Mouse (Mus musculus): Measurements from ENCODE around the gene Gm960. TPM values are rescaled to one million over a fixed set of nuclear protein-coding genes. Genes with fewer than 3 reads are reported as not detected.

Gene Gm960
- polyA plus RNA-seq, 1 experiment, result not detected

DNA sequence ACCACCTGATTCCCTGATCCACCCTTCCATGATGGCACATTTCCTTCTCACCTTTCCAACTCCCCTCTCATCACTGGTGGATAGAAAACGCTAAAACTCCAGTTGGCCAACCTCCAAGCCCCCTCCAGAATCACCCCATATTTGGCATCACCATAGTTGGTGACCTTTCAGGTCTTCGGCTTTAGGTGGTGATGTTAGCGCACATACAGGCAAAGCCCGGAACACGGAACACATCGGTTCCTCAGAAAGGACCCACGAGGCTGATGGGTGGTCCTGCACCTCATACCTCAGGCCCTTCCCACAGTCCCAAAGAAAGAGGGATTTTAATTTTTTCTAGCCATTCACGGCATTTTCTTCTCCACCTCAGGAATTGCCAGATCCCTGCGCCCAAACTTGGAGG is 747 bp downstream of the Gm960 start:
- H3K27ac ChIP-seq (ENCODE audit: insufficient read depth, low read depth, low read length), result no peak overlapping the region
- peaks cover 11% of the 10 kb centered on the region for H3K4me1 ChIP-seq (ENCODE audit: control insufficient read depth, insufficient read depth, low read length)
- TF ChIP-seq POLR2A (IDR thresholded peaks at IDR 0.05; ENCODE audit: borderline replicate concordance, low read depth, low read length) (no peak), CTCF (IDR thresholded peaks at IDR 0.05; ENCODE audit: low read depth, low read length) (no peak)
- peak overlapping the region; percentile 53 for H3K4me3 ChIP-seq (ENCODE audit: insufficient read depth, low read length)

- peaks cover 11% of the 10 kb centered on the region for H3K4me1 ChIP-seq (ENCODE audit: control insufficient read depth, insufficient read depth, low read length)
- H3K27ac ChIP-seq (ENCODE audit: insufficient read depth, low read depth, low read length), result no peak overlapping the region
- no peak for TF ChIP-seq CTCF (IDR thresholded peaks at IDR 0.05; ENCODE audit: low read depth, low read length)
- no peak for TF ChIP-seq POLR2A (IDR thresholded peaks at IDR 0.05; ENCODE audit: borderline replicate concordance, low read depth, low read length)
- H3K4me3 ChIP-seq (ENCODE audit: insufficient read depth, low read length), result no peak overlapping the region
These were observed 1.3 kb downstream of the Gm960 start for GRCm38 (mm10) chr19:4697121-4697520.

GRCm38 (mm10) chr19:4694346-4694745 is 4.1 kb downstream of the Gm960 start:
- H3K27ac ChIP-seq (ENCODE audit: insufficient read depth, low read depth, low read length), result no peak overlapping the region
- no peak for TF ChIP-seq POLR2A (IDR thresholded peaks at IDR 0.05; ENCODE audit: borderline replicate concordance, low read depth, low read length)
- no peak for TF ChIP-seq CTCF (IDR thresholded peaks at IDR 0.05; ENCODE audit: low read depth, low read length)
- H3K4me1 ChIP-seq (ENCODE audit: control insufficient read depth, insufficient read depth, low read length), result peaks cover 4% of the 10 kb centered on the region
- H3K4me3 ChIP-seq (ENCODE audit: insufficient read depth, low read length), result no peak overlapping the region

DNA sequence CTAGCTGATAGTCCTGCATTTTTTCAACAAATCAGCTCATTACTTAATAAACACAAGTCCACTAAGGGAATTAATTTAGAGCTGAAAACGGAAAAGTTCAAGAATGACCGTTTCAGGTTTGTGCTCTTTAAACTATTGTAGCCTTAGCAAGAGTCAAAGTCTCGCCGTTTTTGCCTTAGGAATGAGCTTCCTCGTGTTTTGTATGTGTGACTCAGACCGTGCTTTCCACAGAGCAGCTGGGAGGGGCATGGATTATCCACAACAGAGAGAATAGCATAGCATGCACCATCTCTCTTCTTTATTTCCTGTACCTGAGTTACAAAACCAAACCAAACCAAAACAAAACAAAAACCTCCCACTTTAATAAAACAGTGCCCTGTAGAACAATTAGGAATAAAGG is 26.1 kb downstream of the Gm960 start:
- no peak for TF ChIP-seq POLR2A (IDR thresholded peaks at IDR 0.05; ENCODE audit: borderline replicate concordance, low read depth, low read length)
- no peak for TF ChIP-seq CTCF (IDR thresholded peaks at IDR 0.05; ENCODE audit: low read depth, low read length)
- Histone ChIP-seq H3K27ac (ENCODE audit: insufficient read depth, low read depth, low read length) (no peak overlapping the region), H3K4me1 (ENCODE audit: control insufficient read depth, insufficient read depth, low read length) (no peaks in the 10 kb centered on the region), H3K4me3 (ENCODE audit: insufficient read depth, low read length) (no peak overlapping the region)

GRCm38 (mm10) chr19:4670776-4671175 is 27.7 kb downstream of the Gm960 start:
- no peak overlapping the region for H3K4me3 ChIP-seq (ENCODE audit: insufficient read depth, low read length)
- no peaks in the 10 kb centered on the region for H3K4me1 ChIP-seq (ENCODE audit: control insufficient read depth, insufficient read depth, low read length)
- TF ChIP-seq POLR2A (IDR thresholded peaks at IDR 0.05; ENCODE audit: borderline replicate concordance, low read depth, low read length), result no peak
- TF ChIP-seq CTCF (IDR thresholded peaks at IDR 0.05; ENCODE audit: low read depth, low read length), result no peak
- H3K27ac ChIP-seq (ENCODE audit: insufficient read depth, low read depth, low read length), result no peak overlapping the region

GRCm38 (mm10) chr19:4666815-4667214 is 31.7 kb downstream of the Gm960 start:
- no peak overlapping the region for H3K4me3 ChIP-seq (ENCODE audit: insufficient read depth, low read length)
- H3K27ac ChIP-seq (ENCODE audit: insufficient read depth, low read depth, low read length), result no peak overlapping the region
- H3K4me1 ChIP-seq (ENCODE audit: control insufficient read depth, insufficient read depth, low read length), result no peaks in the 10 kb centered on the region
- TF ChIP-seq POLR2A (IDR thresholded peaks at IDR 0.05; ENCODE audit: borderline replicate concordance, low read depth, low read length) (no peak), CTCF (IDR thresholded peaks at IDR 0.05; ENCODE audit: low read depth, low read length) (no peak)

GRCm38 (mm10) chr19:4658156-4658555 is 40.3 kb downstream of the Gm960 start:
- Histone ChIP-seq H3K4me3 (ENCODE audit: insufficient read depth, low read length) (no peak overlapping the region), H3K4me1 (ENCODE audit: control insufficient read depth, insufficient read depth, low read length) (0 out of 2 replicates have a peak, but pooled peaks cover 3% of the 10 kb centered on the region), H3K27ac (ENCODE audit: insufficient read depth, low read depth, low read length) (no peak overlapping the region)
- no peak for TF ChIP-seq CTCF (IDR thresholded peaks at IDR 0.05; ENCODE audit: low read depth, low read length)
- no peak for TF ChIP-seq POLR2A (IDR thresholded peaks at IDR 0.05; ENCODE audit: borderline replicate concordance, low read depth, low read length)

- Histone ChIP-seq H3K4me3 (ENCODE audit: insufficient read depth, low read length) (no peak overlapping the region), H3K27ac (ENCODE audit: insufficient read depth, low read depth, low read length) (no peak overlapping the region), H3K4me1 (ENCODE audit: control insufficient read depth, insufficient read depth, low read length) (no peaks in the 10 kb centered on the region)
- no peak for TF ChIP-seq POLR2A (IDR thresholded peaks at IDR 0.05; ENCODE audit: borderline replicate concordance, low read depth, low read length)
- TF ChIP-seq CTCF (IDR thresholded peaks at IDR 0.05; ENCODE audit: low read depth, low read length), result no peak
These were observed 51.5 kb downstream of the Gm960 start for GRCm38 (mm10) chr19:4646917-4647492.

DNA sequence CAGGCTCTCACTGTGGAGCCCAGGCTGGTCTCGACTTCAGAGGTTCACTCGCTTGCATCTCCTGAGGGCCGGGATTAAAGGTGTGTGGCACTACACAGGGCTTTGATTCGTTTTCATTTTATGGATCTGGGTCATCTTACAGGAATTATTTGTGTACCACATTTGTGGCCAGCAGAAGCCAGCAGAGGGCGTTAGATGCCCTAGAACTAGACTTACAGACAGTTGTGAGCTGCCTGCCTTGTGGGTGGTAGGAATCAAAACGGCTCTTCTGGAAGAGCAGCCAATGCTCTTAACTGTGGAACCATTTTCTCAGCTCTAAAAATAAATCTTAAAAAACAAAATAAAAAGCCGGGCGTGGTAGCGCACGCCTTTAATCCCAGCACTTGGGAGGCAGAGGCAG is 54.2 kb downstream of the Gm960 start:
- Histone ChIP-seq H3K4me1 (ENCODE audit: control insufficient read depth, insufficient read depth, low read length) (no peaks in the 10 kb centered on the region), H3K4me3 (ENCODE audit: insufficient read depth, low read length) (no peak overlapping the region), H3K27ac (ENCODE audit: insufficient read depth, low read depth, low read length) (no peak overlapping the region)
- TF ChIP-seq CTCF (IDR thresholded peaks at IDR 0.05; ENCODE audit: low read depth, low read length) (peak; percentile 22; the same call in 1 of the 2 replicates), POLR2A (IDR thresholded peaks at IDR 0.05; ENCODE audit: borderline replicate concordance, low read depth, low read length) (no peak)

- no peak overlapping the region for H3K4me3 ChIP-seq (ENCODE audit: insufficient read depth, low read length)
- H3K27ac ChIP-seq (ENCODE audit: insufficient read depth, low read depth, low read length), result no peak overlapping the region
- H3K4me1 ChIP-seq (ENCODE audit: control insufficient read depth, insufficient read depth, low read length), result no peaks in the 10 kb centered on the region
- TF ChIP-seq POLR2A (IDR thresholded peaks at IDR 0.05; ENCODE audit: borderline replicate concordance, low read depth, low read length) (no peak), CTCF (IDR thresholded peaks at IDR 0.05; ENCODE audit: low read depth, low read length) (no peak)
These were observed 62.5 kb downstream of the Gm960 start for GRCm38 (mm10) chr19:4635986-4636385.
